Mouse (Mus musculus): ENCODE data around the gene Cfap54. TPM values are rescaled to one million over a fixed set of nuclear protein-coding genes. Genes with fewer than 3 reads are reported as not detected.

Gene Cfap54
- polyA plus RNA-seq, 1 experiment from 2014 or later = 2.2 TPM

- no peak for ATAC-seq (ENCODE audit: low FRiP score)
- WGBS = 93% methylated on average over 7 of the region's 7 CpGs
- Histone ChIP-seq H3K9me3 (replicated peaks) (no peaks in the 10 kb centered on the region), H3K36me3 (no peaks in the 10 kb centered on the region), H3K9ac (replicated peaks) (no peak overlapping the region), H3K4me2 (no peak overlapping the region), H3K4me1 (no peaks in the 10 kb centered on the region), H3K27me3 (replicated peaks) (no peaks in the 10 kb centered on the region), H3K27ac (replicated peaks) (no peak overlapping the region), H3K4me3 (replicated peaks) (no peak overlapping the region)
Observed at GRCm38 (mm10) chr10:92995186-92995585, 86.2 kb downstream of the Cfap54 start.

GRCm38 (mm10) chr10:92994340-92994739 is 87.1 kb downstream of the Cfap54 start:
- H3K4me3 ChIP-seq (replicated peaks) = no peak overlapping the region
- no peak for ATAC-seq (ENCODE audit: low FRiP score)
- 56% methylated on average over 3 of the region's 3 CpGs for WGBS
- no peaks in the 10 kb centered on the region for H3K27me3 ChIP-seq (replicated peaks)
- H3K4me2 ChIP-seq = no peak overlapping the region
- H3K36me3 ChIP-seq = no peaks in the 10 kb centered on the region
- H3K4me1 ChIP-seq = no peaks in the 10 kb centered on the region
- no peaks in the 10 kb centered on the region for H3K9me3 ChIP-seq (replicated peaks)
- no peak overlapping the region for H3K9ac ChIP-seq (replicated peaks)
- H3K27ac ChIP-seq (replicated peaks) = no peak overlapping the region

- ATAC-seq (ENCODE audit: low FRiP score) = no peak
- H3K9me3 ChIP-seq (replicated peaks) = no peaks in the 10 kb centered on the region
- H3K4me2 ChIP-seq = no peak overlapping the region
- no peaks in the 10 kb centered on the region for H3K27me3 ChIP-seq (replicated peaks)
- H3K27ac ChIP-seq (replicated peaks) = no peak overlapping the region
- H3K9ac ChIP-seq (replicated peaks) = no peak overlapping the region
- no peaks in the 10 kb centered on the region for H3K36me3 ChIP-seq
- no peak overlapping the region for H3K4me3 ChIP-seq (replicated peaks)
- no peaks in the 10 kb centered on the region for H3K4me1 ChIP-seq
Observed at GRCm38 (mm10) chr10:92992526-92992925, 88.9 kb downstream of the Cfap54 start.

- no peak overlapping the region for H3K4me2 ChIP-seq
- no peaks in the 10 kb centered on the region for H3K9me3 ChIP-seq (replicated peaks)
- no peak overlapping the region for H3K27ac ChIP-seq (replicated peaks)
- no peak overlapping the region for H3K4me3 ChIP-seq (replicated peaks)
- 88% methylated on average over 2 of the region's 2 CpGs for WGBS
- no peak for ATAC-seq (ENCODE audit: low FRiP score)
- H3K9ac ChIP-seq (replicated peaks) = no peak overlapping the region
- no peaks in the 10 kb centered on the region for H3K27me3 ChIP-seq (replicated peaks)
- H3K4me1 ChIP-seq = no peaks in the 10 kb centered on the region
- H3K36me3 ChIP-seq = no peaks in the 10 kb centered on the region
Observed at GRCm38 (mm10) chr10:92990576-92990975, 90.8 kb downstream of the Cfap54 start.

GRCm38 (mm10) chr10:92965134-92965533 is 116.3 kb downstream of the Cfap54 start:
- H3K4me3 ChIP-seq (replicated peaks) = no peak overlapping the region
- no peaks in the 10 kb centered on the region for H3K27me3 ChIP-seq (replicated peaks)
- H3K9me3 ChIP-seq (replicated peaks) = no peaks in the 10 kb centered on the region
- no peak for ATAC-seq (ENCODE audit: low FRiP score)
- H3K36me3 ChIP-seq = no peaks in the 10 kb centered on the region
- WGBS = 83% methylated on average over 3 of the region's 3 CpGs
- H3K27ac ChIP-seq (replicated peaks) = no peak overlapping the region
- H3K4me2 ChIP-seq = no peak overlapping the region
- no peak overlapping the region for H3K9ac ChIP-seq (replicated peaks)
- no peaks in the 10 kb centered on the region for H3K4me1 ChIP-seq

GRCm38 (mm10) chr10:92950044-92950443 is 131.4 kb downstream of the Cfap54 start:
- H3K4me3 ChIP-seq (replicated peaks) = no peak overlapping the region
- no peaks in the 10 kb centered on the region for H3K27me3 ChIP-seq (replicated peaks)
- ATAC-seq (ENCODE audit: low FRiP score) = no peak
- H3K9ac ChIP-seq (replicated peaks) = no peak overlapping the region
- 86% methylated on average over 1 of the region's 1 CpGs for WGBS
- H3K4me1 ChIP-seq = no peaks in the 10 kb centered on the region
- no peak overlapping the region for H3K27ac ChIP-seq (replicated peaks)
- H3K4me2 ChIP-seq = no peak overlapping the region
- no peaks in the 10 kb centered on the region for H3K9me3 ChIP-seq (replicated peaks)
- H3K36me3 ChIP-seq = no peaks in the 10 kb centered on the region

GRCm38 (mm10) chr10:92942848-92943645 is 138.4 kb downstream of the Cfap54 start:
- ATAC-seq (ENCODE audit: low FRiP score) = no peak

GRCm38 (mm10) chr10:92941616-92942015 is 139.8 kb downstream of the Cfap54 start:
- H3K4me2 ChIP-seq = no peak overlapping the region
- 67% methylated on average over 1 of the region's 1 CpGs for WGBS
- no peaks in the 10 kb centered on the region for H3K9me3 ChIP-seq (replicated peaks)
- no peak overlapping the region for H3K9ac ChIP-seq (replicated peaks)
- H3K4me3 ChIP-seq (replicated peaks) = no peak overlapping the region
- no peak overlapping the region for H3K27ac ChIP-seq (replicated peaks)
- no peak for ATAC-seq (ENCODE audit: low FRiP score)
- H3K4me1 ChIP-seq = no peaks in the 10 kb centered on the region
- H3K36me3 ChIP-seq = no peaks in the 10 kb centered on the region
- H3K27me3 ChIP-seq (replicated peaks) = no peaks in the 10 kb centered on the region

More at GRCm38 (mm10) chr10:92942848-92943645, 138.4 kb downstream of the Cfap54 start:
- no peak overlapping the region for H3K27ac ChIP-seq (replicated peaks)
- no peak overlapping the region for H3K4me3 ChIP-seq (replicated peaks)
- H3K4me1 ChIP-seq = no peaks in the 10 kb centered on the region
- WGBS = 86% methylated on average over 7 of the region's 7 CpGs
- no peaks in the 10 kb centered on the region for H3K36me3 ChIP-seq
- H3K27me3 ChIP-seq (replicated peaks) = no peaks in the 10 kb centered on the region
- H3K4me2 ChIP-seq = no peak overlapping the region
- H3K9ac ChIP-seq (replicated peaks) = no peak overlapping the region
- H3K9me3 ChIP-seq (replicated peaks) = no peaks in the 10 kb centered on the region

- H3K9me3 ChIP-seq (replicated peaks) = no peaks in the 10 kb centered on the region
- 84% methylated on average over 10 of the region's 10 CpGs for WGBS
- no peak overlapping the region for H3K4me3 ChIP-seq (replicated peaks)
- no peak overlapping the region for H3K9ac ChIP-seq (replicated peaks)
- H3K27ac ChIP-seq (replicated peaks) = no peak overlapping the region
- H3K27me3 ChIP-seq (replicated peaks) = no peaks in the 10 kb centered on the region
- ATAC-seq (ENCODE audit: low FRiP score) = no peak
- H3K36me3 ChIP-seq = no peaks in the 10 kb centered on the region
- no peak overlapping the region for H3K4me2 ChIP-seq
- H3K4me1 ChIP-seq = peaks cover 6% of the 10 kb centered on the region
Observed at GRCm38 (mm10) chr10:92937741-92938285, 143.6 kb downstream of the Cfap54 start.

- ATAC-seq (ENCODE audit: low FRiP score) = no peak
- WGBS = 75% methylated on average over 7 of the region's 7 CpGs
- Histone ChIP-seq H3K36me3 (no peaks in the 10 kb centered on the region), H3K9ac (replicated peaks) (no peak overlapping the region), H3K27ac (replicated peaks) (no peak overlapping the region), H3K4me2 (no peak overlapping the region), H3K9me3 (replicated peaks) (no peaks in the 10 kb centered on the region), H3K27me3 (replicated peaks) (no peaks in the 10 kb centered on the region), H3K4me1 (peaks cover 6% of the 10 kb centered on the region), H3K4me3 (replicated peaks) (no peak overlapping the region)
Observed at GRCm38 (mm10) chr10:92937091-92937490, 144.3 kb downstream of the Cfap54 start.

GRCm38 (mm10) chr10:92934506-92934905 is 146.9 kb downstream of the Cfap54 start:
- Histone ChIP-seq H3K4me1 (peaks cover 6% of the 10 kb centered on the region), H3K4me3 (replicated peaks) (no peak overlapping the region), H3K27ac (replicated peaks) (no peak overlapping the region), H3K4me2 (no peak overlapping the region), H3K36me3 (no peaks in the 10 kb centered on the region), H3K27me3 (replicated peaks) (no peaks in the 10 kb centered on the region), H3K9ac (replicated peaks) (no peak overlapping the region), H3K9me3 (replicated peaks) (no peaks in the 10 kb centered on the region)
- ATAC-seq (ENCODE audit: low FRiP score) = peak; percentile 41; the same call in 1 of the 2 replicates
- WGBS = 26% methylated on average over 5 of the region's 5 CpGs

- no peaks in the 10 kb centered on the region for H3K27me3 ChIP-seq (replicated peaks)
- no peak overlapping the region for H3K9ac ChIP-seq (replicated peaks)
- H3K9me3 ChIP-seq (replicated peaks) = no peaks in the 10 kb centered on the region
- H3K27ac ChIP-seq (replicated peaks) = no peak overlapping the region
- H3K4me3 ChIP-seq (replicated peaks) = no peak overlapping the region
- H3K4me2 ChIP-seq = no peak overlapping the region
- ATAC-seq (ENCODE audit: low FRiP score) = no peak
- WGBS = 78% methylated on average over 6 of the region's 6 CpGs
- H3K4me1 ChIP-seq = peaks cover 6% of the 10 kb centered on the region
- no peaks in the 10 kb centered on the region for H3K36me3 ChIP-seq
Observed at GRCm38 (mm10) chr10:92933616-92934015, 147.8 kb downstream of the Cfap54 start.

All from neural tube, embryonic 15.5 days (tissue).